Mouse (Mus musculus): ENCODE results near the gene Tmem161a. TPM values are rescaled to one million over a fixed set of nuclear protein-coding genes. Genes with fewer than 3 reads are reported as not detected.

The Tmem161a gene
- polyA plus RNA-seq, 1 experiment: 89.5 TPM

- 91% methylated on average over 5 of the region's 5 CpGs for WGBS
- no peak overlapping the region for H3K4me3 ChIP-seq (ENCODE audit: low read depth, low read length)
- H3K27ac ChIP-seq (ENCODE audit: insufficient read depth, low read depth, low read length): no peak overlapping the region
- H3K36me3 ChIP-seq (ENCODE audit: control insufficient read depth, insufficient read depth, low read length): peaks cover 32% of the 10 kb centered on the region
- H3K27me3 ChIP-seq (ENCODE audit: control insufficient read depth, insufficient read depth, low read length): no peaks in the 10 kb centered on the region
- TF ChIP-seq CTCF (IDR thresholded peaks at IDR 0.05; ENCODE audit: extremely low read depth, insufficient read length, insufficient replicate concordance, low read depth, low read length): no peak
- no peak for TF ChIP-seq POLR2A (IDR thresholded peaks at IDR 0.05; ENCODE audit: low read depth, low read length)
- H3K4me1 ChIP-seq (ENCODE audit: control insufficient read depth, insufficient read depth, insufficient read length, low read length): peaks cover 28% of the 10 kb centered on the region
These were observed 38.1 kb upstream of the Tmem161a start for GRCm38 (mm10) chr8:70134086-70134485.

DNA sequence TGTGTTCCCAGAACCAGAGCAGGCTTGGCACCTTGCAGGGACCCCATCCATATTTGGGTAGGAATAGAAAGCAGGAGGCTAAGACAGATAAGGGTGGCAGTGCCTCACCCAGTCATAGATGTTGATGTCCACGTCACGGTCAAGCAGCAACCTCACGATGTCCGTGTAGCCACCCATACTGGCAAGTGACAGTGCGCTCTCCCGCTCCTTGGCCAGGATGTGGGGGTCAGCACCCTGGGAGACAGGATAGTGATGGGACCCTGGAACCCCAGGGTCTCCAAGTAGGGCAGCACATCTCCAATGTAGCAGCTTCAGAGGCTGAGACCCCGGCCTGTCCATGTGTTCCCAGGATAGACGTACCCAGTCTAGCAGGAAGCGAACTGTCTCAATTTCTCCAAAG, 37.2 kb upstream of the Tmem161a start:
- no peaks in the 10 kb centered on the region for H3K27me3 ChIP-seq (ENCODE audit: control insufficient read depth, insufficient read depth, low read length)
- WGBS: 93% methylated on average over 9 of the region's 9 CpGs
- peaks cover 32% of the 10 kb centered on the region for H3K36me3 ChIP-seq (ENCODE audit: control insufficient read depth, insufficient read depth, low read length)
- peaks cover 20% of the 10 kb centered on the region for H3K4me1 ChIP-seq (ENCODE audit: control insufficient read depth, insufficient read depth, insufficient read length, low read length)
- no peak overlapping the region for H3K27ac ChIP-seq (ENCODE audit: insufficient read depth, low read depth, low read length)
- no peak overlapping the region for H3K4me3 ChIP-seq (ENCODE audit: low read depth, low read length)
- TF ChIP-seq POLR2A (IDR thresholded peaks at IDR 0.05; ENCODE audit: low read depth, low read length) (no peak), CTCF (IDR thresholded peaks at IDR 0.05; ENCODE audit: extremely low read depth, insufficient read length, insufficient replicate concordance, low read depth, low read length) (no peak)

DNA sequence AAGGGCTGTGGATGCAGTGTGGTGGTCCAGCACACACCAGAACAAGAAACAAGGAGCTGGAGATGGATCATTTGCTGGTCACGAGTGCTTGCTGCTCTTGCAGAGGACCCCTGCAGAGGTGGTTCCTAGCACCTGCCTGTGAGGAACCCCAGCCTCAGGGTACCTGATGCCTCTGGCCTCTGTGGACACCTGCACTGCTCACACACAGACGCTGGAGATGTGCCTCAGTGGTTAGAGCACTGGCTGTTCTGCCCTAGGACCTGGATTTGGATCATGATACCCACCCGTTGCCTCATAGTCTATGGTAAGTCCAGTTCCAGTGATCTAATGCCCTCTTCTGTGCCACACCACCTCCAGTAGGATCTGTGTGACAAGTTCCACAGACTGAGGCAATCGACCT, 35.6 kb upstream of the Tmem161a start:
- H3K36me3 ChIP-seq (ENCODE audit: control insufficient read depth, insufficient read depth, low read length): peaks cover 32% of the 10 kb centered on the region
- WGBS: 87% methylated on average over 4 of the region's 4 CpGs
- peaks cover 16% of the 10 kb centered on the region for H3K4me1 ChIP-seq (ENCODE audit: control insufficient read depth, insufficient read depth, insufficient read length, low read length)
- H3K27ac ChIP-seq (ENCODE audit: insufficient read depth, low read depth, low read length): no peak overlapping the region
- no peak for TF ChIP-seq POLR2A (IDR thresholded peaks at IDR 0.05; ENCODE audit: low read depth, low read length)
- TF ChIP-seq CTCF (IDR thresholded peaks at IDR 0.05; ENCODE audit: extremely low read depth, insufficient read length, insufficient replicate concordance, low read depth, low read length): no peak
- no peaks in the 10 kb centered on the region for H3K27me3 ChIP-seq (ENCODE audit: control insufficient read depth, insufficient read depth, low read length)
- no peak overlapping the region for H3K4me3 ChIP-seq (ENCODE audit: low read depth, low read length)

- TF ChIP-seq POLR2A (IDR thresholded peaks at IDR 0.05; ENCODE audit: low read depth, low read length): no peak
- no peak for TF ChIP-seq CTCF (IDR thresholded peaks at IDR 0.05; ENCODE audit: extremely low read depth, insufficient read length, insufficient replicate concordance, low read depth, low read length)
These were observed 34.3 kb upstream of the Tmem161a start for GRCm38 (mm10) chr8:70137890-70138289.

GRCm38 (mm10) chr8:70139026-70139857, 32.9 kb upstream of the Tmem161a start, which contains the start of the genes Rfxank, Borcs8 and Mef2b:
TSS of gene Rfxank (minus strand) at chr8:70139154.
TSS of gene Borcs8 (plus strand) at chr8:70139499.
TSS of gene Mef2b (plus strand) at chr8:70139711.
- Histone ChIP-seq H3K36me3 (ENCODE audit: control insufficient read depth, insufficient read depth, low read length) (peaks cover 33% of the 10 kb centered on the region), H3K27me3 (ENCODE audit: control insufficient read depth, insufficient read depth, low read length) (no peaks in the 10 kb centered on the region), H3K27ac (ENCODE audit: insufficient read depth, low read depth, low read length) (peak within 1 kb of the TSS; percentile 80), H3K4me1 (ENCODE audit: control insufficient read depth, insufficient read depth, insufficient read length, low read length) (peaks cover 12% of the 10 kb centered on the region), H3K4me3 (ENCODE audit: low read depth, low read length) (peak within 1 kb of the TSS; percentile 88)
- TF ChIP-seq POLR2A (IDR thresholded peaks at IDR 0.05; ENCODE audit: low read depth, low read length) (peak; percentile 57; the same call in 1 of the 2 replicates), CTCF (IDR thresholded peaks at IDR 0.05; ENCODE audit: extremely low read depth, insufficient read length, insufficient replicate concordance, low read depth, low read length) (no peak)
- WGBS: under 1% methylated on average over 46 of the region's 46 CpGs

More at GRCm38 (mm10) chr8:70137890-70138289, 34.3 kb upstream of the Tmem161a start:
- Histone ChIP-seq H3K36me3 (ENCODE audit: control insufficient read depth, insufficient read depth, low read length) (peaks cover 36% of the 10 kb centered on the region), H3K27ac (ENCODE audit: insufficient read depth, low read depth, low read length) (0 out of 2 replicates have a peak overlapping the region, but pooled peaks have one; percentile 79), H3K4me1 (ENCODE audit: control insufficient read depth, insufficient read depth, insufficient read length, low read length) (peaks cover 12% of the 10 kb centered on the region), H3K27me3 (ENCODE audit: control insufficient read depth, insufficient read depth, low read length) (no peaks in the 10 kb centered on the region), H3K4me3 (ENCODE audit: low read depth, low read length) (peak overlapping the region; percentile 15; the same call in 1 of the 2 replicates)
- WGBS: 75% methylated on average over 4 of the region's 4 CpGs

DNA sequence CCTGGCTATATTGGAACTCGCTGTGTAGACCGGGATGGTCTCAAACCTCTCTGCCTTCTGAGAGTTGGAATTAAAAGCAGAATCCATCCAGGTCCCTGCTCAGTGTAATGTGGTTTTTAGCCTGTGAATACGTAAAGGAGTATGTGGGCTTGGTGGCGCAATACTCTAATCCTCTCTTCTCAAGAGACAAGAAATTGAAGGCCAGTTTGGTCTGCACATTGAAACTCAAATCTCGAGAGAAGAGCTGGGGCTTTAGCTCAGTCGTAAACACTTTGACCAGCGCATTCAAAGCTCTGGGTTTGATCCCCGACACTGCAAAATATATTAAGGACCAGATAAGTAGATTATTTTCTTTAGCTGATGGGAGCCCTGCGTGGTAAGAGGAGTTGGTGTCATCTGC, 32.2 kb upstream of the Tmem161a start:
- no peaks in the 10 kb centered on the region for H3K27me3 ChIP-seq (ENCODE audit: control insufficient read depth, insufficient read depth, low read length)
- no peak for TF ChIP-seq CTCF (IDR thresholded peaks at IDR 0.05; ENCODE audit: extremely low read depth, insufficient read length, insufficient replicate concordance, low read depth, low read length)
- no peak for TF ChIP-seq POLR2A (IDR thresholded peaks at IDR 0.05; ENCODE audit: low read depth, low read length)
- peak overlapping the region; percentile 80 for H3K27ac ChIP-seq (ENCODE audit: insufficient read depth, low read depth, low read length)
- peaks cover 12% of the 10 kb centered on the region for H3K4me1 ChIP-seq (ENCODE audit: control insufficient read depth, insufficient read depth, insufficient read length, low read length)
- 4% methylated on average over 9 of the region's 9 CpGs for WGBS
- peak overlapping the region; percentile 88 for H3K4me3 ChIP-seq (ENCODE audit: low read depth, low read length)
- peaks cover 32% of the 10 kb centered on the region for H3K36me3 ChIP-seq (ENCODE audit: control insufficient read depth, insufficient read depth, low read length)

Data from small intestine, adult 2 months (tissue).